Mouse (Mus musculus) forebrain, embryonic 11.5 days (tissue): ENCODE data around the gene Hist2h3c1. TPM values are rescaled to one million over a fixed set of nuclear protein-coding genes. Genes with fewer than 3 reads are reported as not detected.

Experiments used
- ATAC-seq: fragments of 200-750 bp; cut with Nextera tagmentation; replicated peaks from 2 replicates; pipeline ENCODE4 v1.8.0; 2017; ENCODE audit warnings: moderate TSS enrichment; ENCODE audit not compliant: low FRiP score
- DNase-seq: peaks from one replicate; pipeline ENCODE4 v3.0.0-alpha.2; 2017; ENCODE audit warnings: low spot score
- H3K27ac ChIP-seq: fragments of 300-500 bp; sonication (generic); 2 replicates; pipeline ENCODE4 v1.5.1; 2014; ENCODE audit warnings: low read depth, low read length
- H3K27me3 ChIP-seq: fragments of 300-500 bp; sonication (generic); 2 replicates; pipeline ENCODE4 v1.6.1; 2014; ENCODE audit warnings: mild to moderate bottlenecking, low read length, mixed read lengths; ENCODE audit not compliant: control insufficient read depth, insufficient read depth
- H3K36me3 ChIP-seq: fragments of 300-500 bp; sonication (generic); 2 replicates; pipeline ENCODE4 v1.6.1; 2014; ENCODE audit warnings: mild to moderate bottlenecking, low read length, moderate library complexity, mixed read lengths; ENCODE audit not compliant: control insufficient read depth, insufficient read depth
- H3K4me1 ChIP-seq: fragments of 300-500 bp; sonication (generic); replicated peaks from 2 replicates; pipeline ENCODE4 v1.6.1; 2014; ENCODE audit warnings: low read length, mixed read lengths; ENCODE audit not compliant: control insufficient read depth, insufficient read depth
- H3K4me2 ChIP-seq: fragments of 300-500 bp; sonication (generic); 2 replicates; pipeline ENCODE4 v1.6.1; 2014; ENCODE audit warnings: low read depth, mild to moderate bottlenecking, low read length, moderate library complexity, mixed read lengths; ENCODE audit not compliant: severe bottlenecking
- H3K4me3 ChIP-seq: fragments of 300-500 bp; sonication (generic); 2 replicates; pipeline ENCODE4 v1.5.1; 2014; ENCODE audit warnings: low read depth, low read length
- H3K9ac ChIP-seq: fragments of 300-500 bp; sonication (generic); 2 replicates; pipeline ENCODE4 v1.6.1; 2014; ENCODE audit warnings: low read length
- H3K9me3 ChIP-seq: fragments of 300-500 bp; sonication (generic); 2 replicates; pipeline ENCODE4 v1.6.1; 2016; ENCODE audit warnings: low read length, mixed read lengths; ENCODE audit not compliant: control insufficient read depth
- WGBS: fragments of 180-500 bp; shearing (Covaris S2); extraction: QIAGEN DNeasy Blood & Tissue Kit; methylation state at CpG from one replicate; pipeline ENCODE4 v1.1.7; 2014; 5-methylcytosine and 5-hydroxymethylcytosine counted together
- polyA plus RNA-seq: library from polyadenylated mRNA; unstranded; fragments of >200 nt; fragmentation: Nextera tagmentation; extraction: Ambion mirVana; gene quantifications from 2 replicates; pipeline ENCODE4 v1.2.1, GENCODE M21; 2014

Hist2h3c1 gene
- polyA plus RNA-seq, 1 experiment from 2014 or later, result 2.3 TPM

DNA sequence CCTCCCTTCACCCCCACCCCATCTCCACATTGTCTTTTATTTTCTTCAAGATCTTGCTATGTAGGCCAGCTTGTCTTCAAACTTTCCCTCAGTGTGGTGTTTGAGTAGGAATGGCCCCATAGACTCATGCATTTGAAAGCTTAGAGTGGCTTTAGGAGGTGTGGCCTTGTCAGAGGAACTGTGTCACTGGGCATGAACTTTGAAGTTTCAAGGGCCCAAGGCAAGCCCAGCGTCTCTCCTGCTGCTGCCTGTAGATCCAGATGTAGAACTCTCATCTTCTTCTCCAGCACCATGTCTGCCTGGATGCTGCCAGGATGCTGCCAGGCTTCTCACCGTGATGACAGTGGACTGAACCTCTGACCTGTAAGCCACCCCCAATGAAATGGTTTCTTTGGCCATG is 17.7 kb upstream of the Hist2h3c1 start:
- H3K4me3 ChIP-seq, result no peak overlapping the region
- H3K36me3 ChIP-seq, result no peaks in the 10 kb centered on the region
- H3K4me2 ChIP-seq, result no peak overlapping the region
- no peak for ATAC-seq
- no peaks in the 10 kb centered on the region for H3K9me3 ChIP-seq
- 81% methylated on average over 2 of the region's 2 CpGs for WGBS
- H3K27me3 ChIP-seq, result no peaks in the 10 kb centered on the region
- no peak overlapping the region for H3K9ac ChIP-seq
- no peak for DNase-seq
- no peak overlapping the region for H3K27ac ChIP-seq
- peaks cover 5% of the 10 kb centered on the region; the same call in 1 of the 2 replicates for H3K4me1 ChIP-seq

DNA sequence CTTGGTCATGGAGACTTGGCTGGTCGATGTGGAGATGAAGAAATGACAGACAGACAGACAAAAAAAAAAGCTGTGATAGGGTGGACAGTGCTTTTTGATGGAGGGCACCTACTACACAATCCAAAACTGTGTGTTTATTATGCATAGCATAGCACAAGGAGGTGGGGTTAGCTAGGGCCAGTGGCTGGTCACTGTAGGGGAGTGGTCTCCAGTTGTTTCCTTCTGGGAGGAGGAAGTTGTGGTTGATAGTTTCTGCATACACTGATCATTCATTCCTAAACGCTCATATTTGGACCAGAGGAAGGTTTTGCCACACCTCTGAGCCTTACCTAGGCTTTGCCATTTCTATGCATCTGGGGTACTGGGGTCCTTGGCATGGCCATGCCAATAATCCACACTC is 16.1 kb upstream of the Hist2h3c1 start:
- WGBS, result 79% methylated on average over 2 of the region's 2 CpGs

DNA sequence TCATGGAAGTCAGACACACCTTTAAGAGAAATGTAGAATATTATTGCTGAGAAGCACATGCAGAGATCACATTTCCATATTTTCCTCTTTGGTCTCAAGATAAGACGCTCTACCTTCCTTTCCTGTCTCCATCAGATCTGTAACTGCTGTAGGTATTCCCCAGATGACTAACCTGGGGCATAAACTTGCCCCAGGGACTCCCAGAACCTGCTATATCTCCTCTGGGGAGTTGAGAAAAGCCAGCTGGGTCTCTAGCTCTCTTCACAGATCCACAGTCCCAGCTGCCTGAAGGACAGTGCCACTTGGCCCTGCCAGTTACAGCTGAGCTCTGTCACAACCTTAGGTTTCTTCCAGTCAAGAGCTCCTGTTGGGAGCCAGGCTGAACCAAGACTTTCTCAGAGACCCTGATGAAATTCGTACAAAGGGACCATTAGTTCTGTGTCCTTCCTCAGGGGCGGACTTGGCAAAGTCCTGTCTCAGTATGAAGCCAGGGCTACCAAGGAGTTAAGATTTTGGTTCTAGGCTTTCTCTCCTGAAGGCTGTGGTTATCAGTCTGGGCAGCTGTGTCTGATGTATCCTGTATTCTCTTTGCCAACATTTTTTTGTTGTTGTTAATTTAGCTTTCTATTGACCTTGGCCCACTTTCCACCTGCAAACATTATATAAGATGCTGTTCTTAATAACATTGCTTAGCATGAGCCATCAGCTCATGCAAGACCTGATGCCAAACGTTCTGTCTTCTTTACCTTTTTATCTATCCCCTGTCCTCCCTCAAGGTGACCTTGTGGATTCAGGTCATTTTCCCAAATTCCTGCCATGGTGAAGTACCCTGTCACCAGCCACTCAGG is 15.4 kb upstream of the Hist2h3c1 start:
- no peaks in the 10 kb centered on the region for H3K9me3 ChIP-seq
- no peak overlapping the region for H3K27ac ChIP-seq
- WGBS, result 72% methylated on average over 4 of the region's 4 CpGs
- H3K9ac ChIP-seq, result no peak overlapping the region
- H3K4me1 ChIP-seq, result 0 out of 2 replicates have a peak, but pooled peaks cover 2% of the 10 kb centered on the region
- DNase-seq, result no peak
- H3K27me3 ChIP-seq, result no peaks in the 10 kb centered on the region
- H3K36me3 ChIP-seq, result no peaks in the 10 kb centered on the region
- H3K4me3 ChIP-seq, result no peak overlapping the region
- ATAC-seq, result no peak
- H3K4me2 ChIP-seq, result no peak overlapping the region

More for the DNA sequence above, 16.1 kb upstream of the Hist2h3c1 start:
- no peak for ATAC-seq
- Histone ChIP-seq H3K36me3 (no peaks in the 10 kb centered on the region), H3K9ac (no peak overlapping the region), H3K4me2 (no peak overlapping the region), H3K4me3 (no peak overlapping the region), H3K9me3 (no peaks in the 10 kb centered on the region), H3K27me3 (no peaks in the 10 kb centered on the region), H3K27ac (no peak overlapping the region), H3K4me1 (0 out of 2 replicates have a peak, but pooled peaks cover 2% of the 10 kb centered on the region)
- no peak for DNase-seq

- 69% methylated on average over 2 of the region's 2 CpGs for WGBS
- no peaks in the 10 kb centered on the region for H3K27me3 ChIP-seq
- H3K9me3 ChIP-seq, result no peaks in the 10 kb centered on the region
- DNase-seq (no peak), ATAC-seq (no peak)
- no peak overlapping the region for H3K9ac ChIP-seq
- H3K4me2 ChIP-seq, result no peak overlapping the region
- no peaks in the 10 kb centered on the region for H3K36me3 ChIP-seq
- H3K4me3 ChIP-seq, result no peak overlapping the region
- 0 out of 2 replicates have a peak, but pooled peaks cover 2% of the 10 kb centered on the region for H3K4me1 ChIP-seq
- no peak overlapping the region for H3K27ac ChIP-seq
Measured at GRCm38 (mm10) chr3:96231758-96232120, 14.7 kb upstream of the Hist2h3c1 start.

- no peak overlapping the region for H3K27ac ChIP-seq
- WGBS, result 92% methylated on average over 2 of the region's 2 CpGs
- H3K27me3 ChIP-seq, result no peaks in the 10 kb centered on the region
- H3K4me3 ChIP-seq, result no peak overlapping the region
- H3K9me3 ChIP-seq, result no peaks in the 10 kb centered on the region
- H3K4me2 ChIP-seq, result no peak overlapping the region
- H3K36me3 ChIP-seq, result no peaks in the 10 kb centered on the region
- DNase-seq (no peak), ATAC-seq (no peak)
- H3K4me1 ChIP-seq, result no peaks in the 10 kb centered on the region
- H3K9ac ChIP-seq, result no peak overlapping the region
Measured at GRCm38 (mm10) chr3:96234914-96235313, 11.6 kb upstream of the Hist2h3c1 start.

DNA sequence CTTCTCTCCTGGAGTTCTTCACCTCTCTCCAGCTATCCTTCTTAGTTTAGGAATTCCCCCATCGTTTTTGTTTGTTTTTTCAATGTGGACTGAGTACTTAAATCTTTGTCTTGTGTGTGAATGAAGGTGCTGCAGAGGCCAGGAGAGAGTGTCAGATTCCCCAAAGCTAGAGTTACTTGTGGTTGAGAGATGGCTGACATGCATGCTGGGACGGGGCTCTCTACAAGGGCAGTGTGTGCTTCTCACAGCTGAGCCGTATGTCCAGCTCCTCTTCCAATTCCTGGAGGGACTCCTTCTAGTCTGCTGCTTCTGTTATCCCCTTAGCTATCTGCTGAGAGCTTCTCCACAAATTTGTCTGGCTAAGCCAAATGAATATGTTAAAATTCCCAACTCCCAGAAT is 10.6 kb upstream of the Hist2h3c1 start:
- H3K4me2 ChIP-seq, result no peak overlapping the region
- no peak overlapping the region for H3K4me3 ChIP-seq
- no peaks in the 10 kb centered on the region for H3K27me3 ChIP-seq
- ATAC-seq (no peak), DNase-seq (no peak)
- 71% methylated on average over 3 of the region's 3 CpGs for WGBS
- no peaks in the 10 kb centered on the region for H3K36me3 ChIP-seq
- no peak overlapping the region for H3K27ac ChIP-seq
- H3K9me3 ChIP-seq, result no peaks in the 10 kb centered on the region
- no peak overlapping the region for H3K9ac ChIP-seq
- no peaks in the 10 kb centered on the region for H3K4me1 ChIP-seq

DNA sequence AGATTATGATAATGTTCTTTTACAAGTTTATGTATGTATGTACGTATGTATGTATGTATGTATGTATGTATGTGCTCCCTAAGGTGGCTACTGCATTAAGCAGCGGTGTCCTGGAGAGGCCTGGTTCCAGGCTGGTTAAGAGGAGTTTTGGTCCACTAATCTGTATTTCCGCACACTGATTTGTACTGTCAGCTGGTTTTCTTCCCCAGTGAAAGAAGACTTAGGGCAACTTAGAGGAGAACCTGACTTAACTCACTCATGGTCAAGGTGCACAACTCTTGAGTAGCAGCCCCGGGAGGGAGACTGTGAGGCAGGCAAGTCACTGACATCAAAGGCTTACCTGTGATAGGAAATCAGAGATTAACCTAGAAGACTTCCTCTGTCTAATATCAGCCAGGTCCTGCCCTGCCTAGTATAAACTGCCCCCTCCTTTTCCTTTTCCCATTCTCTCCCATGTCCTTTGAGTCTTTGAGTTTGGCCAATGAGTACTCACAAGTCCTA is 9.6 kb upstream of the Hist2h3c1 start:
- ATAC-seq (no peak), DNase-seq (no peak)
- Histone ChIP-seq H3K9ac (peak overlapping the region; percentile 65), H3K9me3 (no peaks in the 10 kb centered on the region), H3K27me3 (no peaks in the 10 kb centered on the region), H3K4me2 (peak overlapping the region; percentile 55), H3K4me1 (0 out of 2 replicates have a peak, but pooled peaks cover 2% of the 10 kb centered on the region), H3K27ac (no peak overlapping the region), H3K4me3 (peak overlapping the region; percentile 33), H3K36me3 (no peaks in the 10 kb centered on the region)
- WGBS, result 89% methylated on average over 4 of the region's 4 CpGs

- 27% methylated on average over 7 of the region's 7 CpGs for WGBS
Measured at GRCm38 (mm10) chr3:96237335-96237903, 9.1 kb upstream of the Hist2h3c1 start.

More at GRCm38 (mm10) chr3:96237335-96237903, 9.1 kb upstream of the Hist2h3c1 start:
- no peak for ATAC-seq
- H3K4me2 ChIP-seq, result peak overlapping the region; percentile 55
- no peaks in the 10 kb centered on the region for H3K9me3 ChIP-seq
- H3K9ac ChIP-seq, result peak overlapping the region; percentile 65
- no peaks in the 10 kb centered on the region for H3K36me3 ChIP-seq
- H3K4me3 ChIP-seq, result peak overlapping the region; percentile 33
- H3K4me1 ChIP-seq, result 0 out of 2 replicates have a peak, but pooled peaks cover 2% of the 10 kb centered on the region
- peak overlapping the region; percentile 75 for H3K27ac ChIP-seq
- H3K27me3 ChIP-seq, result no peaks in the 10 kb centered on the region
- peak; percentile 59 for DNase-seq
